Mouse (Mus musculus): ENCODE measurements at regions not wholly inside any gene's neighbourhood (a gene's known extent, or its start where the extent isn't known, plus 50 kb on each side); places are given as distances from the start of the nearest gene placed in this dataset.

- TF ChIP-seq MXI1 (IDR thresholded peaks at IDR 0.05; ENCODE audit: low read depth, low read length), result no peak
- no peak for TF ChIP-seq CTCF (IDR thresholded peaks at IDR 0.05 in 2 of 3, conservative IDR thresholded peaks at IDR 0.05 in 1 of 3; ENCODE audit: control insufficient read depth in 1 of 3, insufficient read depth in 1 of 3, low read depth in 2 of 3, low read length in 3 of 3, poor library complexity in 1 of 3, severe bottlenecking in 1 of 3)
- TF ChIP-seq ELF1 (IDR thresholded peaks at IDR 0.05; ENCODE audit: low read depth, low read length), result no peak
- no peak for TF ChIP-seq ZMIZ1 (IDR thresholded peaks at IDR 0.05; ENCODE audit: low read depth, low read length)
- no peak for TF ChIP-seq GATA1 (IDR thresholded peaks at IDR 0.05; ENCODE audit: low read depth, low read length)
- TF ChIP-seq POLR2A (IDR thresholded peaks at IDR 0.05; ENCODE audit: control insufficient read depth in 1 of 2, insufficient read depth in 1 of 2, low read depth in 1 of 2, low read length in 2 of 2, poor library complexity in 1 of 2), result no peak
- TF ChIP-seq BHLHE40 (IDR thresholded peaks at IDR 0.05; ENCODE audit: borderline replicate concordance, low read depth, low read length), result no peak
These were observed 544.6 kb downstream of the Kcnj2 start for GRCm38 (mm10) chr11:111610522-111611015.
